Mouse (Mus musculus) neural tube, embryonic 15.5 days (tissue): ENCODE measurements around the gene Vmn2r83. TPM values are rescaled to one million over a fixed set of nuclear protein-coding genes. Genes with fewer than 3 reads are reported as not detected.

Experiments used
- ATAC-seq: fragments of 200-750 bp; cut with Nextera tagmentation; 2 replicates; pipeline ENCODE4 v1.8.0; 2017; ENCODE audit warnings: mild to moderate bottlenecking, moderate TSS enrichment, moderate library complexity; ENCODE audit not compliant: low FRiP score
- H3K27ac ChIP-seq: fragments of 300-500 bp; sonication (generic); replicated peaks from 2 replicates; pipeline ENCODE4 v1.5.1; 2015; ENCODE audit warnings: mild to moderate bottlenecking, inconsistent platforms
- H3K27me3 ChIP-seq: fragments of 300-500 bp; sonication (generic); replicated peaks from 2 replicates; pipeline ENCODE4 v1.6.1; 2015; ENCODE audit warnings: inconsistent platforms
- H3K36me3 ChIP-seq: fragments of 300-500 bp; sonication (generic); 2 replicates; pipeline ENCODE4 v1.6.1; 2015; ENCODE audit warnings: inconsistent platforms
- H3K4me1 ChIP-seq: fragments of 300-500 bp; sonication (generic); 2 replicates; pipeline ENCODE4 v1.6.1; 2015; ENCODE audit warnings: inconsistent platforms
- H3K4me2 ChIP-seq: fragments of 300-500 bp; sonication (generic); 2 replicates; pipeline ENCODE4 v1.6.1; 2015; ENCODE audit warnings: inconsistent platforms, mild to moderate bottlenecking, moderate library complexity
- H3K4me3 ChIP-seq: fragments of 300-500 bp; sonication (generic); replicated peaks from 2 replicates; pipeline ENCODE4 v1.5.1; 2015; ENCODE audit warnings: mild to moderate bottlenecking, inconsistent platforms
- H3K9ac ChIP-seq: fragments of 300-500 bp; sonication (generic); replicated peaks from 2 replicates; pipeline ENCODE4 v1.6.1; 2015; ENCODE audit warnings: mild to moderate bottlenecking, inconsistent platforms
- H3K9me3 ChIP-seq: fragments of 300-500 bp; sonication (generic); replicated peaks from 2 replicates; pipeline ENCODE4 v1.6.1; 2016; ENCODE audit warnings: inconsistent platforms
- WGBS: fragments of 180-500 bp; shearing (Covaris S2); methylation state at CpG from one replicate; pipeline ENCODE4 v1.1.7; 2015; ENCODE audit warnings: mixed read lengths; 5-methylcytosine and 5-hydroxymethylcytosine counted together
- polyA plus RNA-seq: library from polyadenylated mRNA; unstranded; fragments of >200 nt; fragmentation: Nextera tagmentation; extraction: Ambion mirVana; gene quantifications from 2 replicates; pipeline ENCODE4 v1.2.1, GENCODE M21; 2015

The Vmn2r83 gene
- polyA plus RNA-seq, 1 experiment from 2014 or later = 0.08 TPM

DNA sequence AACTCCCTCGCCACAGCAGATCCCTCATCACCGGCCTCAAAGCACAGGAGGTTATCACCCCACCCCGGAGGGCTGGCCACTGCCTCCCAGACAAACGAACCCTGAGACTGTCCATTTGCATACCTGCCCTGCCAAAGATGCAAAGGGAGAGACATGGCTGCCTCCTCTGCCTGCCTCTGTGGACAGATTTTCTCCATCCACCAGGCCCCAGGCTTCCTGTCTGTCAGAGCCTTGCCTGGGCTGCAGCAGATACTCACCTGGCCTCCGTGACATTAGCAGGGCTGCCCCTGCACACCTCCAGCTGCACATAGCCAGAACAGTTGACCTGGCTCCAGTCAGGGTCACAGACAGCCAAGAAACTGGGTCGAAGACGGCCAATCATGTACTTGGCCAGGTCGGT, 61.7 kb downstream of the Vmn2r83 start:
- Histone ChIP-seq H3K9ac (no peak overlapping the region), H3K27me3 (no peaks in the 10 kb centered on the region), H3K9me3 (no peaks in the 10 kb centered on the region), H3K4me3 (no peak overlapping the region), H3K4me2 (no peak overlapping the region), H3K4me1 (peaks cover 15% of the 10 kb centered on the region), H3K27ac (no peak overlapping the region), H3K36me3 (peaks cover 6% of the 10 kb centered on the region)
- 69% methylated on average over 8 of the region's 8 CpGs for WGBS
- no peak for ATAC-seq

DNA sequence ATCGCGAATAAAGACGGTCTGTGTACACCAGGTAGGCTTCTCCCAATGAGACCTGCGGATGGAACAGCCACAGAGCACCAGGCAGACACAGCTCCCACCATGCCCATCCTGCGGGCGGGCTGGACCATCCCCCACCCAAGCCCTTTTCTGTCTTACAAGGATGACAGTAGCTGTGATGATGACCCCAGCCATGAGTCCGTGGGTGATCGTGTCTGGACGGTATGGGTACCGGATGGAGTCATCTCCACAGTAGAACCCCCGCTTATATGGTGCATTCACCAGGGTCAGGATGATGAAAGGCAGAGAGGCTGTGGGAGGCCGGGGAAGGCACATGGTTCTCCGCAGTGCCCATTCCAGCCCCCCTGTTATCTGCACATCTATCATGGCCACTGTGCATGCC, 62.2 kb downstream of the Vmn2r83 start:
- H3K4me3 ChIP-seq = no peak overlapping the region
- H3K9ac ChIP-seq = no peak overlapping the region
- no peak overlapping the region for H3K27ac ChIP-seq
- no peak for ATAC-seq
- H3K36me3 ChIP-seq = peaks cover 6% of the 10 kb centered on the region
- peaks cover 15% of the 10 kb centered on the region for H3K4me1 ChIP-seq
- H3K4me2 ChIP-seq = no peak overlapping the region
- H3K27me3 ChIP-seq = no peaks in the 10 kb centered on the region
- H3K9me3 ChIP-seq = no peaks in the 10 kb centered on the region
- WGBS = 96% methylated on average over 13 of the region's 13 CpGs

DNA sequence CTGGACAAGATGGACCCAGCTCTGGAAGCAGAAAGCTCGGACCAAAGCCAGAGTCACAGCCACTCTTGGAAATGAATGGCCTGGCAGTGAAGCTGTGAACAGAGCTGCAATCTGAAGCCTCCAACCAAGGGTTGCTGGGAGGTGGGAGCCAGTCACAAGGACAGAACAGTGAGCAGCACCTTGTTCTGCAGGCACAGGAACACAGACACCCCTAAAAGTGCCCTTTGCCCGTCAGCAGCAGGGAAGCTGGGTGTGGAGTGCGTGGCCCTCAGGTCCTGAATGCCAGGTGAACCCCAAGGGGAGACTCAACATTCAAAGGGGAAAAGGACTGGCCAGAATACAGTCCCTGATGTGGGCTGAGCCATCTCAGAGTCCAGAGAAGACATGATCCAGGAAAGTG, 63.1 kb downstream of the Vmn2r83 start:
- H3K27me3 ChIP-seq = no peaks in the 10 kb centered on the region
- H3K27ac ChIP-seq = no peak overlapping the region
- no peaks in the 10 kb centered on the region for H3K9me3 ChIP-seq
- ATAC-seq = no peak
- WGBS = 89% methylated on average over 3 of the region's 3 CpGs
- H3K4me2 ChIP-seq = no peak overlapping the region
- peaks cover 15% of the 10 kb centered on the region for H3K4me1 ChIP-seq
- peaks cover 4% of the 10 kb centered on the region for H3K36me3 ChIP-seq
- H3K4me3 ChIP-seq = no peak overlapping the region
- H3K9ac ChIP-seq = no peak overlapping the region

DNA sequence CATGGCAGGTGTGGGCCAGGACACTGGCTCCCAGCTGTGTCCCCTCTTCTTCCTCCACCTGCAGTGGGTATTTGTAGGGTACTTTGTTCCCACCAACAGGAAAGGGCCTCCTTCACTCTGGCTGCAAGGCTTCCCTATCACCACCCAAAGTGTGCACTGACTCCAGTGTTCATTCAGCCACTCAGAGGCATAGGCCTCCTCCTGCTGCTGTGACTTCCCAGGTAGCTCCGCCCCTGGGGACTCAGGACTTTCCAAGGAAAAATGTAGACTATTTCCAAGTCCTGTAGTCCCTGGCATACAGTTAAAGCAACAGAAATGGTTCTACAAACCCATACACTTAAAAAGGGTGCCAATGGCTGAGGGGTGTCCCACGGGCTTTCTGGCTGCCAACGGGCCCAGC, 64.1 kb downstream of the Vmn2r83 start:
- no peak; the same call in 1 of the 2 replicates for ATAC-seq
- 27% methylated on average over 3 of the region's 3 CpGs for WGBS

DNA sequence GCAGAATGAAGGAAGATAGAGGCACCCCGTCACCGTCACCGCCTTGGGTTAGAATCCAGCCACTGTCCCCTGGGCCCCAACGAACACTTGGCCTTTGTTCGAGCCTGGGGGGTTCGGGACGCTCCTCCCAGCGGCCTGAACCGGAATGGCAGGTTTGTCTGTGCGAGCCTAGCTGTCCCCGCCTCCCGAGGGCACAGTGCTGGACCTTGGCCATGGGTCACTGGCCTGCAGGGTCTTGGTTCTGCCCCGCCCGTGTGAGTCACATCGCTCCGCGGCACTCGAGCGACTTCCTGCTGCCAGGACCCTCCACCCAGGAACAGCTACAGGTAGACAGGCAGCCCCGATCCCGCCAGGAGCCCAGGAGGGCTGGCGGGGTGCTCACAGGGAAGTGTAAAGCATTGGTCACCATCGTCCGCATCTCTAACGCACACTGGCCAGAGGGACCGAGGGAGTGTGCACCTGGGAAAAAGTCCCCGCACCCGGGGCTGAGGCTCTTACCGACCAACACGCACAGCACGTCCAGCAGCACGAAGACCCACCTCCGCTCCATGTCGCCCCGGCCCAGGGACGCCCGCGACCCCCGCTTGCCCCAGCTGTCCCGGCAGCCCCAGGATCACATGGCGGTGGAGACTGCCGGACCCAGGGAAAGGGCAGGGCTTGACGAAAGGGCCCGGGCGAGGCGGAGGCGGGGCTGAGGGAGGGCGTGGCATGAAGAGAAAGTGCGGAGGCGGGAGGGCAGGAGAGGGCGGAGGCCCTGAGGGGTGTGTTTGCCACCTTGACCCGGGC, 64.8 kb downstream of the Vmn2r83 start, which contains the start of gene Plpp2:
Gene Plpp2, minus strand, starts transcription at position 671 of the 786 bp plus-strand sequence.
- Histone ChIP-seq H3K27me3 (no peaks in the 10 kb centered on the region), H3K9me3 (no peaks in the 10 kb centered on the region), H3K4me1 (peaks cover 15% of the 10 kb centered on the region), H3K4me2 (peak within 1 kb of the TSS; percentile 94), H3K36me3 (no peaks in the 10 kb centered on the region), H3K27ac (no peak within 1 kb of the TSS), H3K4me3 (peak within 1 kb of the TSS; percentile 60), H3K9ac (peak within 1 kb of the TSS; percentile 60)
- ATAC-seq = peak; percentile 62
- under 1% methylated on average over 52 of the region's 52 CpGs for WGBS

More for the DNA sequence above, 64.1 kb downstream of the Vmn2r83 start:
- Histone ChIP-seq H3K4me2 (peak overlapping the region; percentile 94), H3K4me1 (peaks cover 15% of the 10 kb centered on the region), H3K4me3 (peak overlapping the region; percentile 60), H3K27ac (no peak overlapping the region), H3K36me3 (no peaks in the 10 kb centered on the region), H3K27me3 (no peaks in the 10 kb centered on the region), H3K9ac (peak overlapping the region; percentile 60), H3K9me3 (no peaks in the 10 kb centered on the region)

DNA sequence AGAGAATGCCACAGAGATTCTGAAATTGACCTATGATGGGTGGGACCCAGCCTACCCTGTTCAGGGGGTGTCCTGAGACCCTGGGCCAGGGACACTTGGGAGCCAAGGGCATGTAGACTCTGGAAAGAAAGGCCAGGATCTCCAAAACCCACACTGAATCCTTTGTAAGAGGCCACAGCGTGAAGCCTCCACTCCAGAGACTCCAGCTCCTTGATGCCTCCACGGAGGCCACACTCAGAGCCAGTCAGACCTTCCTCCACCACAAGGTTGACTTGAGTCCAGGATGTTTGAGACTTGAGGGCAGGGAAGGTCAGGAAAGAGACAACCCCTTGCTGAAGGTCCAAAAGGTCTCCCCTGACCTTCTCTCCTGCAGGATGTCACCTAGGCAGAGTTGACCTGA, 65.9 kb downstream of the Vmn2r83 start:
- WGBS = 83% methylated on average over 2 of the region's 2 CpGs
- Histone ChIP-seq H3K36me3 (peaks cover 8% of the 10 kb centered on the region; the same call in 1 of the 2 replicates), H3K27me3 (no peaks in the 10 kb centered on the region), H3K4me3 (no peak overlapping the region), H3K4me1 (peaks cover 15% of the 10 kb centered on the region), H3K9ac (no peak overlapping the region), H3K4me2 (peak overlapping the region; percentile 94; the same call in 1 of the 2 replicates), H3K27ac (no peak overlapping the region), H3K9me3 (no peaks in the 10 kb centered on the region)
- ATAC-seq = no peak

DNA sequence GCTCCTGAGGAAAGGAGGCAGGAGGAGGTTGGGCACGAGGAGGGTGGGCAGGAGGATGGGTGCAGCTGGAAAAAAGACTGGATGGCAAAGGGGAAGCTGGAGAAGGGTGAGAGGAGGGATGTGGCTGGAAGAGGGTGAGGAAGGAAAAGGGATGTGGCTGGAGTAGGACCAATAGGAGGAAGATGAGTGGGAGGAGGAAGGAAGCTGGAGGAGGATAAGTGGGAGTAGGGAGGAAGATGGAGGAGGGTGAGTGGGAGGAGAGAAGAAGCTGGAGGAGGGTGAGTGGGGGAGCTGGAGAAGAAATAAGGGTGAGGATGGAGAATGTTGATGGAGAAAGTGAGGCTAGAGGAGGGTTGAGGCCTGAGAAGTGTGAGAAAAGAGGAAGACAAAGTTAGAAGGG, 66.9 kb downstream of the Vmn2r83 start:
- H3K36me3 ChIP-seq = peaks cover 18% of the 10 kb centered on the region
- 63% methylated on average over 1 of the region's 1 CpGs for WGBS
- no peak overlapping the region for H3K27ac ChIP-seq
- no peak for ATAC-seq
- no peaks in the 10 kb centered on the region for H3K9me3 ChIP-seq
- no peak overlapping the region for H3K9ac ChIP-seq
- H3K27me3 ChIP-seq = no peaks in the 10 kb centered on the region
- no peak overlapping the region for H3K4me3 ChIP-seq
- no peak overlapping the region for H3K4me2 ChIP-seq
- peaks cover 15% of the 10 kb centered on the region for H3K4me1 ChIP-seq

DNA sequence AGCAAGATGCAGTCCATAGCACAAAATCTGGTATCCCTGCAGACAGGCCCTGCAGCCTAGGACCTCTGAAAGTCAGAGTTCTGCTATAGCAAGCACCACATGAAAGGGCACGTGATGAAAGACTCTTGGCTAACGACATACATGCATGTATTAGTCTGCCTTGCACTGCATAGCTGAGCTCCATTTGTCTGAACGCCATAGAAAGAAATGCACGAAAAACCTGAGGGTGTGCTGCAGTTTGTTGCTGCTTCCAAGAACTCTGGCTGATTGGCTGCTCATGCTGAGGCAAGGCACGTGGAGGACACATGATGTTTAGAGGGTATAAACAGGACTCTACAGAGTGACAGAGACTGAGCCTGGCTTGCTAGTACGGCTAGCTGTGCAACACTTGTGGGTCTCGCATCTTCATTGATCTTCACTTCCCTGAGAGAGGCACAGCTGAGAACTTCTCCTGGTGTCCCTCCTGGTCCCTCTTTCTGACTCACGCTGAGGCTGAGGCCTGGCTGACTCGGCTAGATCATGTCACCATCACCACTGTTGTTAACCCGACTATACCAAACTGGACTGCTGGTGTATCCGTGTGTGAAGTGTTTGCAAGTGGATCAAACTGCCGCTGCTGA, 68.0 kb downstream of the Vmn2r83 start:
- no peak for ATAC-seq
- Histone ChIP-seq H3K9ac (no peak overlapping the region), H3K27ac (no peak overlapping the region), H3K4me3 (no peak overlapping the region), H3K36me3 (peaks cover 29% of the 10 kb centered on the region), H3K4me2 (no peak overlapping the region), H3K4me1 (peaks cover 15% of the 10 kb centered on the region), H3K9me3 (no peaks in the 10 kb centered on the region), H3K27me3 (no peaks in the 10 kb centered on the region)
- 79% methylated on average over 12 of the region's 12 CpGs for WGBS

DNA sequence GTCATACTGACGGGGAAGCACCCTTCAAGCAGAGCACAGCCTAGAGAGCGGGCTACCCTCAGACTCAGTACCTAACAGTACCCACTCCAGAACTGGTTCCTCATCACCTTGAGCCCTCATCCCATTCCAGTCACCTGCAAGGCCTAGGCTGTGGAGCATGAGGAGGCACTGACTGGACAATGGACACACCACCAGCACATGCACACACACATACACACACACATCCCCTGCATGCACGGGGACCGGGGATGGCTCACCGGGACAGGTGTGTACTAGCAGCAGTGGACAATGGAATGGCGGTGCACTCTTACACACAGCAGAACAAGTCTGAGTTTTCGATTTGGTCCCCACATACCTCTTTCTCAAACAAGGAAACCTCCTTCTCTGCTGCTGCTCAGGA, 68.7 kb downstream of the Vmn2r83 start:
- 95% methylated on average over 7 of the region's 7 CpGs for WGBS

DNA sequence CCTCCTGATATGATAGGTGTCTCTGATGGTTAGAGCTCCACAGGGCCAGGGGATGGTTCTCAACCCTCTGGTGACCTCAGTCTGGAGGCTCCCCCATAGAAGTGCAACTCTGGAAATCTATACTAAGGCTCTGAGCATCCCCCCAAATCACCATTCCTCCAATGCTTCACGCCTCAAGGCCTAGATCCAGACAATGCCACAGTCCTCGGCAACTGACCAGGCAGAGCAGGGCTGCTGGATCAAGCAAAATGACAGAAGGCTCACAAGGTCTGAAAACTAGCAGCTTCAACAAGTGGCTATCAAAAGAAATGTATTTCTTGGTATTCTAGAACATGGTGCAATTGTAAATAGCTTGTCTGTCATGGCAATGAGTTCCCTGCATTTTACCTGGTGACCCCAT, 69.2 kb downstream of the Vmn2r83 start:
- no peaks in the 10 kb centered on the region for H3K27me3 ChIP-seq
- no peaks in the 10 kb centered on the region for H3K9me3 ChIP-seq
- H3K4me1 ChIP-seq = peaks cover 12% of the 10 kb centered on the region
- 88% methylated on average over 2 of the region's 2 CpGs for WGBS
- H3K36me3 ChIP-seq = peaks cover 41% of the 10 kb centered on the region
- H3K27ac ChIP-seq = no peak overlapping the region
- no peak overlapping the region for H3K9ac ChIP-seq
- no peak overlapping the region for H3K4me3 ChIP-seq
- ATAC-seq = no peak
- H3K4me2 ChIP-seq = no peak overlapping the region

More for the DNA sequence above, 68.7 kb downstream of the Vmn2r83 start:
- Histone ChIP-seq H3K4me2 (no peak overlapping the region), H3K4me3 (no peak overlapping the region), H3K9ac (no peak overlapping the region), H3K27me3 (no peaks in the 10 kb centered on the region), H3K27ac (no peak overlapping the region), H3K36me3 (peaks cover 36% of the 10 kb centered on the region), H3K9me3 (no peaks in the 10 kb centered on the region), H3K4me1 (peaks cover 15% of the 10 kb centered on the region)
- ATAC-seq = no peak

DNA sequence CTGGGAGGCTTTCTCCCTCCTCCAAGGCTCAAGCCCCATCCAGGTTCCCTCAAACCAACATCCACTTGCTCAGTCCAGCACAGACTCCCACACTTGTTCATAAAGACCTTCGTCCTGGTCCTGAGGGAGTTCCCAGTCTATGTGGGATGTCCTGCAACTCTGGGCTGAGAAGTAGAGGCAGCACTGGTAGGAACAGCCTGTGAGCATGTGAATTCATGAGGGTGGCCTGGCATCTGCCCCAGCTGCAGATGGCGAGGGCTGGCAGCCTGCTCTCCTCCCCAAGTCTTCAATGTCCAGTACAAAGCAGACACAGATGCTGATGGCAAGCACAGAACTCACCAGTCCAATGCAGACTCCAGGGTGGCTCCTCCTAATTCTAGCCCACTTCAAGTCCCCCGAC, 69.8 kb downstream of the Vmn2r83 start:
- no peak overlapping the region for H3K4me3 ChIP-seq
- no peak overlapping the region for H3K27ac ChIP-seq
- no peak overlapping the region for H3K9ac ChIP-seq
- peaks cover 47% of the 10 kb centered on the region for H3K36me3 ChIP-seq
- H3K4me2 ChIP-seq = no peak overlapping the region
- no peaks in the 10 kb centered on the region for H3K27me3 ChIP-seq
- no peaks in the 10 kb centered on the region for H3K9me3 ChIP-seq
- 81% methylated on average over 3 of the region's 3 CpGs for WGBS
- ATAC-seq = no peak
- peaks cover 6% of the 10 kb centered on the region for H3K4me1 ChIP-seq

DNA sequence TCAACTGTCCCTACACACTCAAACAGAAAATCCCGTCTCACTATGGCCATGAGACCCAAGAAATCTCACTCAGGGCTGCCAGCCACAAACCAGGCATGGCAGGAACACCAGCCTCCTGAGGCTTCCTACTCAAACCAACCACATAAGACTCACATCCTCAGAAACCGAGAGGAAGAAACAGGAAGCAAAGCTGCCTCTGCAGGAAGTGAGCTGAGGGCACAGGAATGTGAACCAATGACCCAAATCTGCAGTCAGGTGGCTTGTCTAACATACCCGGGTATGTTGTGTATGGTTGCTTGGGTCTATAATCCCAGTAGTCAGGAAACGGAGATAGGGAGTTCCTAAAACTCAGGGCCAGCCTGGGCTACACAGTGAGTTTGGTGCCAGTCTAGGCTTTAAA, 70.3 kb downstream of the Vmn2r83 start:
- ATAC-seq = no peak
- Histone ChIP-seq H3K4me1 (peaks cover under 1% of the 10 kb centered on the region), H3K4me3 (no peak overlapping the region), H3K9me3 (no peaks in the 10 kb centered on the region), H3K27ac (no peak overlapping the region), H3K4me2 (no peak overlapping the region), H3K27me3 (no peaks in the 10 kb centered on the region), H3K9ac (no peak overlapping the region), H3K36me3 (peaks cover 52% of the 10 kb centered on the region)
- WGBS = 80% methylated on average over 4 of the region's 4 CpGs
